Comparison of ENCODE assay signal across 8 mouse cellular contexts in genomic region chr9:121343122-121343876, GRCm38 (mm10). TPM values are rescaled to one million over a fixed set of nuclear protein-coding genes. Genes with fewer than 3 reads are reported as not detected.
DNase-seq lines count a peak whose midpoint lies in the region; ATAC-seq and TF ChIP-seq lines count a peak whose summit lies in the region.

No protein-coding gene starts in this region.

- H3K4me3 ChIP-seq in kidney, postnatal 0 days (replicated peaks; ENCODE audit: low read depth, low read length) = no peak overlapping the region
- no peak overlapping the region for H3K4me3 ChIP-seq in kidney, embryonic 16.5 days (ENCODE audit: low read length)
- H3K4me3 ChIP-seq in ES-Bruce4 (ENCODE audit: low read depth, low read length) = no peak overlapping the region
- H3K4me3 ChIP-seq in heart, embryonic 14.5 days (ENCODE audit: control insufficient read depth in 1 of 2, insufficient read depth in 1 of 2, low read depth in 1 of 2, low read length in 2 of 2) = no peak overlapping the region

- TF ChIP-seq EP300 in ES-Bruce4 (IDR thresholded peaks at IDR 0.05; ENCODE audit: insufficient read depth, low read depth, low read length) = peak; percentile 71; the same call in 1 of the 2 replicates

- H3K4me1 ChIP-seq in kidney, postnatal 0 days (replicated peaks; ENCODE audit: insufficient read depth, low read length) = peaks cover 6% of the 10 kb centered on the region; the same call in 1 of the 2 replicates
- peaks cover 7% of the 10 kb centered on the region for H3K4me1 ChIP-seq in kidney, embryonic 16.5 days (ENCODE audit: insufficient read depth, low read length)
- H3K4me1 ChIP-seq in ES-Bruce4 (ENCODE audit: control insufficient read depth, insufficient read depth, low read length) = peaks cover 13% of the 10 kb centered on the region
- H3K4me1 ChIP-seq in heart, embryonic 14.5 days (ENCODE audit: control insufficient read depth in 2 of 2, insufficient read depth in 2 of 2, low read length in 2 of 2) = peaks cover 42 to 68% of the 10 kb centered on the region in 2 experiments

- no peaks in the 10 kb centered on the region for H3K36me3 ChIP-seq in kidney, postnatal 0 days (ENCODE audit: insufficient read depth, low read length)
- no peaks in the 10 kb centered on the region for H3K36me3 ChIP-seq in kidney, embryonic 16.5 days (ENCODE audit: insufficient read depth, low read length)
- no peaks in the 10 kb centered on the region for H3K36me3 ChIP-seq in ES-Bruce4 (ENCODE audit: control insufficient read depth, insufficient read depth, low read length, poor library complexity, severe bottlenecking)
- peaks cover 6% of the 10 kb centered on the region; the same call in 1 of the 2 replicates for H3K36me3 ChIP-seq in heart, embryonic 14.5 days (ENCODE audit: control insufficient read depth, insufficient read depth, low read length)

- no peak for ATAC-seq in kidney, postnatal 0 days (replicated peaks; ENCODE audit: low FRiP score, low read depth)
- no peak for ATAC-seq in kidney, embryonic 16.5 days (ENCODE audit: low FRiP score, low TSS enrichment)
- ATAC-seq in heart, embryonic 14.5 days (ENCODE audit: insufficient number of reproducible peaks, insufficient read depth, low FRiP score, low read depth) = no peak

- H3K9me3 ChIP-seq in kidney, postnatal 0 days (replicated peaks; ENCODE audit: low read length) = no peaks in the 10 kb centered on the region
- H3K9me3 ChIP-seq in kidney, embryonic 16.5 days (ENCODE audit: low read length) = no peaks in the 10 kb centered on the region
- no peaks in the 10 kb centered on the region for H3K9me3 ChIP-seq in ES-Bruce4 (replicated peaks; ENCODE audit: control insufficient read depth, insufficient read depth, low read length, poor library complexity, severe bottlenecking)
- H3K9me3 ChIP-seq in heart, embryonic 14.5 days (ENCODE audit: control insufficient read depth, low read length) = no peaks in the 10 kb centered on the region

- 86% methylated on average over 14 of the region's 14 CpGs for WGBS in kidney, postnatal 0 days
- WGBS in kidney, embryonic 16.5 days = 89% methylated on average over 14 of the region's 14 CpGs
- WGBS in heart, embryonic 14.5 days = 55% methylated on average over 14 of the region's 14 CpGs

- no peak overlapping the region for H3K27ac ChIP-seq in kidney, postnatal 0 days
- no peak overlapping the region for H3K27ac ChIP-seq in kidney, embryonic 16.5 days (ENCODE audit: low read length)
- peak overlapping the region; percentile 94 for H3K27ac ChIP-seq in ES-Bruce4 (ENCODE audit: insufficient read depth, low read length)
- peak overlapping the region; percentile 17 to 95; a peak in 3 of 4 replicates for H3K27ac ChIP-seq in heart, embryonic 14.5 days (replicated peaks in 1 of 2; ENCODE audit: control insufficient read depth in 1 of 2, insufficient read depth in 1 of 2, low read depth in 2 of 2, low read length in 2 of 2)

- no peak overlapping the region for H3K9ac ChIP-seq in kidney, postnatal 0 days (ENCODE audit: low read depth, low read length)
- no peak overlapping the region for H3K9ac ChIP-seq in kidney, embryonic 16.5 days (replicated peaks; ENCODE audit: low read length)
- H3K9ac ChIP-seq in ES-Bruce4 (ENCODE audit: low read depth, poor library complexity, severe bottlenecking) = no peak overlapping the region
- H3K9ac ChIP-seq in heart, embryonic 14.5 days (ENCODE audit: low read length) = 0 out of 2 replicates have a peak overlapping the region, but pooled peaks have one; percentile 32

- no peak for TF ChIP-seq POLR2A in ES-Bruce4 (IDR thresholded peaks at IDR 0.05; ENCODE audit: insufficient read depth, low read length)

- TF ChIP-seq CTCF in kidney, postnatal 0 days (IDR thresholded peaks at IDR 0.05; ENCODE audit: low read depth) = peak; percentile 44
- TF ChIP-seq CTCF in ES-Bruce4 (IDR thresholded peaks at IDR 0.05; ENCODE audit: low read depth, low read length) = peak; percentile 72

- H3K4me2 ChIP-seq in kidney, postnatal 0 days (ENCODE audit: low read length) = no peak overlapping the region
- no peak overlapping the region for H3K4me2 ChIP-seq in kidney, embryonic 16.5 days (replicated peaks; ENCODE audit: low read depth, low read length)
- H3K4me2 ChIP-seq in heart, embryonic 14.5 days (ENCODE audit: low read length) = no peak overlapping the region

- peak; percentile 96 for DNase-seq in heart, adult 11 months
- no peak for DNase-seq in heart, adult 18-20 months
- DNase-seq in kidney, postnatal 0 days (ENCODE audit: low spot score) = no peak
- DNase-seq in adrenal gland, postnatal 14 days = no peak
- DNase-seq in embryo, embryonic 10 days (ENCODE audit: low spot score) = no peak

- H3K27me3 ChIP-seq in kidney, postnatal 0 days (ENCODE audit: insufficient read depth, low read length) = no peaks in the 10 kb centered on the region
- H3K27me3 ChIP-seq in kidney, embryonic 16.5 days (ENCODE audit: insufficient read depth, low read length) = no peaks in the 10 kb centered on the region
- no peaks in the 10 kb centered on the region for H3K27me3 ChIP-seq in ES-Bruce4 (ENCODE audit: control insufficient read depth, insufficient read depth, low read length, poor library complexity, severe bottlenecking)
- no peaks in the 10 kb centered on the region for H3K27me3 ChIP-seq in heart, embryonic 14.5 days (ENCODE audit: control insufficient read depth, insufficient read depth, low read length)

RNA-seq across cellular contexts. Expression of gene Trak1, which starts 46.0 kb away (rescaled TPM):
- total RNA-seq in heart, adult 18-20 months (2021) = 100 to 1,000 TPM; 294 to 298 TPM
- polyA plus RNA-seq in kidney, postnatal 0 days (2015; fragmentation: Nextera tagmentation; extraction: Ambion mirVana) = 11.6 and 13.0 TPM in 2 replicates
- 16.2 and 17.7 TPM in 2 replicates for polyA plus RNA-seq in kidney, embryonic 16.5 days (2015; fragmentation: Nextera tagmentation; extraction: Ambion mirVana)
- polyA plus RNA-seq in ES-Bruce4 (2011; ENCODE audit: insufficient read depth, insufficient read length, low read depth, missing spikeins) = 40.3 and 44.1 TPM in 2 replicates
- polyA plus RNA-seq in heart, embryonic 14.5 days (2014; fragmentation: Nextera tagmentation; extraction: Ambion mirVana) = 41.3 and 42.1 TPM in 2 replicates
- 83.1 and 84.0 TPM in 2 replicates for total RNA-seq in adrenal gland, postnatal 14 days (2021)

Comparison
In these comparisons a context has a peak if more than half of its experiments do, and no peak if none do; other contexts are left out.
1. H3K27ac ChIP-seq: peak in ES-Bruce4 (single experiment) and heart, embryonic 14.5 days (2 of 2); none in kidney, postnatal 0 days (single experiment) and kidney, embryonic 16.5 days (single experiment).